Mouse (Mus musculus): ENCODE results near the gene Ptov1. TPM values are rescaled to one million over a fixed set of nuclear protein-coding genes. Genes with fewer than 3 reads are reported as not detected.

Gene Ptov1
- 350 and 370 TPM in 2 replicates for polyA plus RNA-seq (2014; fragmentation: Nextera tagmentation; extraction: Ambion mirVana)

DNA sequence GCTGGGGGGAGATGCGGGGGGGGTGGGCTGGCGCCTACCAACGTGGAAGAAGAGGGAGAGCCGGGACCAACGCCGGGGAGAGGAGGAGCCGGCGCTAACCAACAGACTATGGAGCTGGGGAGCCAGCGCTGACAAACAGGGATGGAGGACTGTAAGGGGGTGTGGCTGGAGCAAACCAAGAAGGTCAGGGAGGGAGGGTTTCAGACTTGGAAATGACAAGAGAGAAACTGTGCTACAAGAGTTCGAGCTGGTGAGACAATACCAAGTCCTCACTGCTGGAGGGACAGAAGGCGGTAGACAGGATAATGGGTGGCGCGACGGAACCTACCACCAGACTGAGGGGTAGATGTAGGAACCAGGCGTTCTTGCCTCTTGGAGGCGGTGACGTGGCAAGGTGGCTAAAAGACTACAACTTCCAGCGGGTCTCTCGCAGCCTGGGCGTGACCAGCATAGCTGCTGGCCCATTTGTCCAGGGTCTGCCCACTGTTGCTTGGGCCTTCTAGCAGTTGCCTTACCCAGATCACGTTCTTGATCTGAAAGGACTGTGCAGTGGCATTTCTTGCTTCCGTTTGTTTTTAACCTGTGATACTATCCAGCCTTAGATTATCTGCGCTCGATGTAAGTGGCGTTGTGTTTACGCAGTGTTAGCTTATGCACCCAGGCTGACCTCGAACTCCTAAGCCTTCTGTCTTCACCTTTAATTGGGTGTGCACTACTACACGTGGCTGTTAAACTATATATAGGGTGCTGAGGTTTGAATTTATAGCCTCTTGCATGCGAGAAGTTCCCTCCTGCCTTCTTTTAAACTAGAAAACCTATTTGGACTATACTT is at the start of gene Ptov1:
TSS of gene Ptov1 (minus strand) at position 92 of the 832 bp plus-strand sequence.
- H3K4me1 ChIP-seq (ENCODE audit: control insufficient read depth, insufficient read depth, low read length) = peaks cover 6% of the 10 kb centered on the region; the same call in 1 of the 2 replicates
- peak; percentile 91 for ATAC-seq (replicated peaks; ENCODE audit: insufficient number of reproducible peaks, low FRiP score, low TSS enrichment, low read depth)
- H3K36me3 ChIP-seq (replicated peaks; ENCODE audit: control insufficient read depth, insufficient read depth, low read depth, low read length) = peaks cover 2% of the 10 kb centered on the region
- peak; percentile 94 for DNase-seq (ENCODE audit: low spot score)
- H3K9ac ChIP-seq (replicated peaks; ENCODE audit: low read length) = peak within 1 kb of the TSS; percentile 99
- peak within 1 kb of the TSS; percentile 100 for H3K27ac ChIP-seq (replicated peaks; ENCODE audit: low read depth, low read length)
- H3K4me2 ChIP-seq (ENCODE audit: low read depth, low read length) = peak within 1 kb of the TSS; percentile 90
- H3K27me3 ChIP-seq (ENCODE audit: control insufficient read depth, insufficient read depth, low read length) = no peaks in the 10 kb centered on the region
- 10% methylated on average over 29 of the region's 29 CpGs for WGBS
- no peaks in the 10 kb centered on the region for H3K9me3 ChIP-seq (replicated peaks; ENCODE audit: control insufficient read depth, low read length)
- H3K4me3 ChIP-seq (ENCODE audit: low read depth, low read length) = peak within 1 kb of the TSS; percentile 97

GRCm38 (mm10) chr7:44919127-44919526 is 49.5 kb upstream of the Ptov1 start:
- ATAC-seq (replicated peaks; ENCODE audit: insufficient number of reproducible peaks, low FRiP score, low TSS enrichment, low read depth) (no peak), DNase-seq (ENCODE audit: low spot score) (no peak)
- H3K9ac ChIP-seq (replicated peaks; ENCODE audit: low read length) = no peak overlapping the region
- H3K4me3 ChIP-seq (ENCODE audit: low read depth, low read length) = no peak overlapping the region
- no peaks in the 10 kb centered on the region for H3K27me3 ChIP-seq (ENCODE audit: control insufficient read depth, insufficient read depth, low read length)
- H3K4me1 ChIP-seq (ENCODE audit: control insufficient read depth, insufficient read depth, low read length) = no peaks in the 10 kb centered on the region
- H3K4me2 ChIP-seq (ENCODE audit: low read depth, low read length) = no peak overlapping the region
- H3K9me3 ChIP-seq (replicated peaks; ENCODE audit: control insufficient read depth, low read length) = no peaks in the 10 kb centered on the region
- WGBS = 88% methylated on average over 5 of the region's 5 CpGs
- no peak overlapping the region for H3K27ac ChIP-seq (replicated peaks; ENCODE audit: low read depth, low read length)
- H3K36me3 ChIP-seq (replicated peaks; ENCODE audit: control insufficient read depth, insufficient read depth, low read depth, low read length) = no peaks in the 10 kb centered on the region; the same call in 1 of the 2 replicates

GRCm38 (mm10) chr7:44918219-44918618 is 48.6 kb upstream of the Ptov1 start:
- Histone ChIP-seq H3K4me1 (ENCODE audit: control insufficient read depth, insufficient read depth, low read length) (no peaks in the 10 kb centered on the region), H3K9ac (replicated peaks; ENCODE audit: low read length) (no peak overlapping the region), H3K4me2 (ENCODE audit: low read depth, low read length) (no peak overlapping the region), H3K27me3 (ENCODE audit: control insufficient read depth, insufficient read depth, low read length) (no peaks in the 10 kb centered on the region), H3K4me3 (ENCODE audit: low read depth, low read length) (no peak overlapping the region), H3K36me3 (replicated peaks; ENCODE audit: control insufficient read depth, insufficient read depth, low read depth, low read length) (no peaks in the 10 kb centered on the region; the same call in 1 of the 2 replicates), H3K27ac (replicated peaks; ENCODE audit: low read depth, low read length) (no peak overlapping the region), H3K9me3 (replicated peaks; ENCODE audit: control insufficient read depth, low read length) (no peaks in the 10 kb centered on the region)
- DNase-seq (ENCODE audit: low spot score) = no peak
- no peak for ATAC-seq (replicated peaks; ENCODE audit: insufficient number of reproducible peaks, low FRiP score, low TSS enrichment, low read depth)
- 80% methylated on average over 3 of the region's 3 CpGs for WGBS

- no peak overlapping the region for H3K9ac ChIP-seq (replicated peaks; ENCODE audit: low read length)
- no peaks in the 10 kb centered on the region; the same call in 1 of the 2 replicates for H3K36me3 ChIP-seq (replicated peaks; ENCODE audit: control insufficient read depth, insufficient read depth, low read depth, low read length)
- H3K9me3 ChIP-seq (replicated peaks; ENCODE audit: control insufficient read depth, low read length) = no peaks in the 10 kb centered on the region
- no peaks in the 10 kb centered on the region for H3K4me1 ChIP-seq (ENCODE audit: control insufficient read depth, insufficient read depth, low read length)
- H3K27me3 ChIP-seq (ENCODE audit: control insufficient read depth, insufficient read depth, low read length) = no peaks in the 10 kb centered on the region
- 92% methylated on average over 4 of the region's 4 CpGs for WGBS
- no peak overlapping the region for H3K27ac ChIP-seq (replicated peaks; ENCODE audit: low read depth, low read length)
- no peak for DNase-seq (ENCODE audit: low spot score)
- H3K4me2 ChIP-seq (ENCODE audit: low read depth, low read length) = no peak overlapping the region
- peak; percentile 46; the same call in 1 of the 2 replicates for ATAC-seq (replicated peaks; ENCODE audit: insufficient number of reproducible peaks, low FRiP score, low TSS enrichment, low read depth)
- H3K4me3 ChIP-seq (ENCODE audit: low read depth, low read length) = no peak overlapping the region
Observed at GRCm38 (mm10) chr7:44916881-44917280, 47.3 kb upstream of the Ptov1 start.

GRCm38 (mm10) chr7:44916191-44916590 is 46.6 kb upstream of the Ptov1 start:
- H3K9ac ChIP-seq (replicated peaks; ENCODE audit: low read length) = no peak overlapping the region
- H3K4me1 ChIP-seq (ENCODE audit: control insufficient read depth, insufficient read depth, low read length) = no peaks in the 10 kb centered on the region
- ATAC-seq (replicated peaks; ENCODE audit: insufficient number of reproducible peaks, low FRiP score, low TSS enrichment, low read depth) (no peak), DNase-seq (ENCODE audit: low spot score) (no peak)
- H3K27ac ChIP-seq (replicated peaks; ENCODE audit: low read depth, low read length) = no peak overlapping the region
- H3K4me3 ChIP-seq (ENCODE audit: low read depth, low read length) = no peak overlapping the region
- no peaks in the 10 kb centered on the region for H3K9me3 ChIP-seq (replicated peaks; ENCODE audit: control insufficient read depth, low read length)
- WGBS = 80% methylated on average over 6 of the region's 6 CpGs
- H3K27me3 ChIP-seq (ENCODE audit: control insufficient read depth, insufficient read depth, low read length) = no peaks in the 10 kb centered on the region
- no peaks in the 10 kb centered on the region; the same call in none of the 2 replicates for H3K36me3 ChIP-seq (replicated peaks; ENCODE audit: control insufficient read depth, insufficient read depth, low read depth, low read length)
- H3K4me2 ChIP-seq (ENCODE audit: low read depth, low read length) = no peak overlapping the region

DNA sequence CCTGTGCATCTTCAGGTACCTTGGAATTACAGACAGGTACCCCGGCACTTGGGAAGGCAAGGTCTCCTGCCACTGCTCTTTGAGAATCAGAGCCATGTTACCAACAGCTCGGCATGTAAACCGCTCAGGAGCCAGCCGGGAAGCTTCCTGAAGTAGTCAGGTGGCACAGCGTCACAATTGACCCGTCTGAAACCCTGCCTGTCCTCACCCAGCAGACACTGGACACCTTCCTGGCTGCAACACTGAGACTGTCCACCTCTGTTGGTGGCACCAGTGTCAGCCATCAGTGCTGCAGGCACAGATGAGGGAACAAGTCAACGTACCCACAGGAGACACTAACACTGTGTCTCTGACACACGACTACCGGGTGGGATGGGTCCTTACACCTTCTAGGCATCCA is 45.7 kb upstream of the Ptov1 start:
- 92% methylated on average over 9 of the region's 9 CpGs for WGBS
- H3K36me3 ChIP-seq (replicated peaks; ENCODE audit: control insufficient read depth, insufficient read depth, low read depth, low read length) = no peaks in the 10 kb centered on the region; the same call in none of the 2 replicates
- H3K4me2 ChIP-seq (ENCODE audit: low read depth, low read length) = no peak overlapping the region
- no peak for DNase-seq (ENCODE audit: low spot score)
- H3K4me1 ChIP-seq (ENCODE audit: control insufficient read depth, insufficient read depth, low read length) = no peaks in the 10 kb centered on the region
- no peak overlapping the region for H3K9ac ChIP-seq (replicated peaks; ENCODE audit: low read length)
- ATAC-seq (replicated peaks; ENCODE audit: insufficient number of reproducible peaks, low FRiP score, low TSS enrichment, low read depth) = no peak
- no peak overlapping the region; the same call in 1 of the 2 replicates for H3K4me3 ChIP-seq (ENCODE audit: low read depth, low read length)
- no peaks in the 10 kb centered on the region for H3K9me3 ChIP-seq (replicated peaks; ENCODE audit: control insufficient read depth, low read length)
- H3K27me3 ChIP-seq (ENCODE audit: control insufficient read depth, insufficient read depth, low read length) = no peaks in the 10 kb centered on the region
- no peak overlapping the region for H3K27ac ChIP-seq (replicated peaks; ENCODE audit: low read depth, low read length)

DNA sequence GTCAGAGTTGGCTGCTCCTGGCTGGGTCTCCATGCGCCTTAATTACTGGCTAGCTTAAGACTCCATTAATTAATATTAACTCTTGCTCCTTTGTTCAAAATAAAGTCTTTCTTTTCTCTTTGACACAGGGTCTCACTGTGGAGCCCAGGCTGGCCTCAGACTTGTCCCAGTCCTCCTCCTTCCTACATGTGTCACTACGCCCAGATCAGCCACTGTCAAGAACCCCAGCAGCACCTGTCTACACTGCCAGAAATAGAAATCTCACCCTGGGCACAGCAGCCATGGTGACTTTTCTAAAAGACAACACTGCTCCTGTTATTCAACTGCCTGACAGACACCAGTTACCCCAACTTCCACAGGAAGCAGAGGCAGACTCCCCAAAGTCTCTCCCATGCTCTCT is 44.8 kb upstream of the Ptov1 start:
- Histone ChIP-seq H3K36me3 (replicated peaks; ENCODE audit: control insufficient read depth, insufficient read depth, low read depth, low read length) (no peaks in the 10 kb centered on the region; the same call in none of the 2 replicates), H3K4me2 (ENCODE audit: low read depth, low read length) (no peak overlapping the region), H3K27ac (replicated peaks; ENCODE audit: low read depth, low read length) (no peak overlapping the region), H3K9me3 (replicated peaks; ENCODE audit: control insufficient read depth, low read length) (no peaks in the 10 kb centered on the region), H3K4me1 (ENCODE audit: control insufficient read depth, insufficient read depth, low read length) (no peaks in the 10 kb centered on the region), H3K27me3 (ENCODE audit: control insufficient read depth, insufficient read depth, low read length) (no peaks in the 10 kb centered on the region), H3K9ac (replicated peaks; ENCODE audit: low read length) (no peak overlapping the region), H3K4me3 (ENCODE audit: low read depth, low read length) (no peak overlapping the region)
- 90% methylated on average over 2 of the region's 2 CpGs for WGBS
- ATAC-seq (replicated peaks; ENCODE audit: insufficient number of reproducible peaks, low FRiP score, low TSS enrichment, low read depth) = no peak
- no peak for DNase-seq (ENCODE audit: low spot score)

All from embryonic facial prominence, embryonic 11.5 days (tissue).